Mouse (Mus musculus) lung, postnatal 0 days (tissue): Measurements from ENCODE around the gene Pp2d1.

Experiments
- CTCF ChIP-seq: IDR thresholded peaks from 2 replicates; pipeline ENCODE4 v1.5.1; 2016; ENCODE audit warnings: antibody characterized with exemption, mild to moderate bottlenecking
- EP300 ChIP-seq: IDR thresholded peaks from 2 replicates; pipeline ENCODE4 v1.6.1; 2016; ENCODE audit warnings: antibody characterized with exemption, mild to moderate bottlenecking, control low read depth

- TF ChIP-seq CTCF (no peak), EP300 (no peak)
Measured at GRCm38 (mm10) chr17:53570361-53570875, 31.2 kb upstream of the Pp2d1 start.
